ENCODE assay signal across 27 mouse cellular contexts in genomic region chr7:19859740-19860139, GRCm38 (mm10). TPM values are rescaled to one million over a fixed set of nuclear protein-coding genes. Genes with fewer than 3 reads are reported as not detected.
"Had no signal": no experiment of that assay in that cellular context is flagged by ENCODE, and none has a peak within 500 bp of the region (broad histone marks: within the 10 kb centered on the region; RNA-seq: fewer than 3 reads in every experiment).

No protein-coding gene starts in this region.

- H3K4me3 ChIP-seq: left cerebral cortex, adult 2 months; liver, embryonic 13.5 days; megakaryocyte, embryonic 14.5 days; midbrain, embryonic 10.5 days; midbrain, embryonic 15.5 days; neural tube, embryonic 13.5 days had no signal

- H3K36me3 ChIP-seq: liver, embryonic 13.5 days; midbrain, embryonic 10.5 days; midbrain, embryonic 15.5 days; neural tube, embryonic 13.5 days had no signal

- H3K4me2 ChIP-seq: liver, embryonic 13.5 days; midbrain, embryonic 15.5 days; neural tube, embryonic 13.5 days had no signal

- H3K27me3 ChIP-seq: midbrain, embryonic 15.5 days; neural tube, embryonic 13.5 days had no signal

- ATAC-seq: intestine, embryonic 16.5 days; midbrain, embryonic 15.5 days had no signal

- DNase-seq: kidney, adult 18-20 months; kidney, adult 9 months; kidney, postnatal 14 days; layer of hippocampus, postnatal 36 days; liver, embryonic 13.5 days; lung, adult 2 months; lung, postnatal 14 days; lung, postnatal 4 days had no signal

- H3K27ac ChIP-seq: left cerebral cortex, adult 2 months; liver, embryonic 13.5 days; midbrain, embryonic 10.5 days; midbrain, embryonic 15.5 days; neural tube, embryonic 13.5 days had no signal

- H3K9ac ChIP-seq: liver, embryonic 13.5 days; midbrain, embryonic 15.5 days; neural tube, embryonic 13.5 days had no signal

- H3K4me1 ChIP-seq: liver, embryonic 13.5 days; midbrain, embryonic 10.5 days; midbrain, embryonic 15.5 days; neural tube, embryonic 13.5 days had no signal

- H3K9me3 ChIP-seq: liver, embryonic 13.5 days; megakaryocyte, embryonic 14.5 days; midbrain, embryonic 15.5 days had no signal

RNA-seq across cellular contexts. Expression of gene Ceacam16, which starts 1.4 kb away (rescaled TPM):
- total RNA-seq: layer of hippocampus, adult 8-10 months; layer of hippocampus, postnatal 10 days; layer of hippocampus, postnatal 36 days; left cerebral cortex, adult 2 months; left cerebral cortex, postnatal 10 days; left cerebral cortex, postnatal 36 days had no signal
- polyA plus RNA-seq: intestine, embryonic 16.5 days; limb, embryonic 11.5 days; liver, embryonic 13.5 days; liver, embryonic 16.5 days; lung, embryonic 16.5 days; midbrain, embryonic 10.5 days; stomach, embryonic 16.5 days had no signal

RNA-seq across cellular contexts. Expression of gene Gm19345, which starts 7.9 kb away (rescaled TPM):
- total RNA-seq: liver, adult 2 months had no signal
- polyA plus RNA-seq: kidney, embryonic 16.5 days; limb, embryonic 11.5 days; liver, embryonic 13.5 days; midbrain, embryonic 10.5 days; small intestine, adult 2 months; spleen, adult 2 months had no signal

RNA-seq across cellular contexts. Expression of gene Ceacam19, which starts 28.0 kb away (rescaled TPM):
- total RNA-seq: layer of hippocampus, adult 8-10 months; layer of hippocampus, postnatal 10 days; layer of hippocampus, postnatal 36 days; left cerebral cortex, adult 2 months; left cerebral cortex, postnatal 10 days; left cerebral cortex, postnatal 36 days; liver, adult 2 months had no signal
- polyA plus RNA-seq: intestine, embryonic 16.5 days; kidney, embryonic 16.5 days; limb, embryonic 11.5 days; liver, adult 2 months; liver, embryonic 13.5 days; liver, embryonic 16.5 days; lung, embryonic 16.5 days; midbrain, embryonic 10.5 days; midbrain, embryonic 15.5 days; neural tube, embryonic 13.5 days; small intestine, adult 2 months; testis, adult 2 months had no signal
